Mouse (Mus musculus) limb, embryonic 14.5 days (tissue): ENCODE results near the gene Snx4. TPM values are rescaled to one million over a fixed set of nuclear protein-coding genes. Genes with fewer than 3 reads are reported as not detected.

Source experiments
- ATAC-seq: fragments of 200-750 bp; cut with Nextera tagmentation; 2 replicates; pipeline ENCODE4 v1.8.0; 2017; ENCODE audit warnings: low read depth, moderate number of reproducible peaks, moderate TSS enrichment; ENCODE audit not compliant: low FRiP score
- DNase-seq: peaks from one replicate; pipeline ENCODE4 v3.0.0-alpha.2; 2015; ENCODE audit warnings: low spot score
- H3K27ac ChIP-seq: fragments of 300-500 bp; sonication (generic); replicated peaks from 2 replicates; pipeline ENCODE4 v1.5.1; 2014; ENCODE audit warnings: low read depth, mild to moderate bottlenecking, low read length, moderate library complexity, mixed read lengths
- H3K27me3 ChIP-seq: fragments of 300-500 bp; sonication (generic); 2 replicates; pipeline ENCODE4 v1.6.1; 2014; ENCODE audit warnings: low read length, mixed read lengths; ENCODE audit not compliant: control insufficient read depth, insufficient read depth
- H3K36me3 ChIP-seq: fragments of 300-500 bp; sonication (generic); 2 replicates; pipeline ENCODE4 v1.6.1; 2014; ENCODE audit warnings: mild to moderate bottlenecking, low read length, moderate library complexity, mixed read lengths; ENCODE audit not compliant: control insufficient read depth, insufficient read depth
- H3K4me1 ChIP-seq: fragments of 300-500 bp; sonication (generic); 2 replicates; pipeline ENCODE4 v1.6.1; 2014; ENCODE audit warnings: antibody characterized with exemption, low read length, mixed read lengths; ENCODE audit not compliant: control insufficient read depth, insufficient read depth
- H3K4me2 ChIP-seq: fragments of 300-500 bp; sonication (generic); replicated peaks from 2 replicates; pipeline ENCODE4 v1.6.1; 2014; ENCODE audit warnings: low read depth, mild to moderate bottlenecking, low read length, moderate library complexity; ENCODE audit not compliant: severe bottlenecking
- H3K4me3 ChIP-seq: fragments of 300-500 bp; sonication (generic); replicated peaks from 2 replicates; pipeline ENCODE4 v1.5.1; 2014; ENCODE audit warnings: low read length
- H3K9ac ChIP-seq: fragments of 300-500 bp; sonication (generic); 2 replicates; pipeline ENCODE4 v1.6.1; 2014; ENCODE audit warnings: mild to moderate bottlenecking, low read depth, low read length, moderate library complexity; ENCODE audit not compliant: severe bottlenecking
- H3K9me3 ChIP-seq: fragments of 300-500 bp; sonication (generic); 2 replicates; pipeline ENCODE4 v1.6.1; 2016; ENCODE audit warnings: low read length; ENCODE audit not compliant: control insufficient read depth
- POLR2A ChIP-seq: fragments of 200-500 bp; IDR thresholded peaks from 2 replicates; pipeline ENCODE4 v1.8.0; 2012; ENCODE audit warnings: inconsistent platforms, mild to moderate bottlenecking, moderate library complexity, borderline replicate concordance; ENCODE audit not compliant: insufficient read depth, insufficient read length; ENCODE audit errors: extremely low read depth
- WGBS: fragments of 180-500 bp; shearing (Covaris S2); extraction: QIAGEN DNeasy Blood & Tissue Kit; methylation state at CpG from one replicate; pipeline ENCODE4 v1.1.7; 2014; 5-methylcytosine and 5-hydroxymethylcytosine counted together
- polyA plus RNA-seq, 2 experiments: library from polyadenylated mRNA; depleted of rRNA in 1 of 2; stranded (reverse) in 1 of 2; unstranded in 1 of 2; fragments of >200 nt; fragmentation: Nextera tagmentation in 1 of 2; extraction: Ambion mirVana in 1 of 2; gene quantifications; 2 replicates each; pipeline versions ENCODE4 v1.2.1 to v1.2.3; 2012 to 2014

Gene Snx4
- polyA plus RNA-seq, 2 experiments: 43.0 to 96.6 TPM

- ATAC-seq (no peak), DNase-seq (no peak)
- WGBS: 95% methylated on average over 3 of the region's 3 CpGs
- Histone ChIP-seq H3K36me3 (peaks cover 19% of the 10 kb centered on the region), H3K27ac (no peak overlapping the region), H3K4me3 (no peak overlapping the region), H3K27me3 (no peaks in the 10 kb centered on the region), H3K9ac (no peak overlapping the region), H3K4me1 (no peaks in the 10 kb centered on the region), H3K9me3 (no peaks in the 10 kb centered on the region), H3K4me2 (no peak overlapping the region)
- no peak for TF ChIP-seq POLR2A
These were observed 8.6 kb downstream of the Snx4 start for GRCm38 (mm10) chr16:33259824-33260223.

GRCm38 (mm10) chr16:33260825-33261224, 9.6 kb downstream of the Snx4 start:
- Histone ChIP-seq H3K27ac (no peak overlapping the region), H3K4me3 (no peak overlapping the region), H3K9me3 (no peaks in the 10 kb centered on the region), H3K27me3 (no peaks in the 10 kb centered on the region), H3K9ac (no peak overlapping the region), H3K4me1 (no peaks in the 10 kb centered on the region), H3K4me2 (no peak overlapping the region), H3K36me3 (peaks cover 29% of the 10 kb centered on the region)
- DNase-seq: no peak
- ATAC-seq: no peak
- 92% methylated on average over 8 of the region's 8 CpGs for WGBS
- no peak for TF ChIP-seq POLR2A

- Histone ChIP-seq H3K9ac (no peak overlapping the region), H3K27ac (no peak overlapping the region), H3K4me3 (no peak overlapping the region), H3K27me3 (no peaks in the 10 kb centered on the region), H3K4me2 (no peak overlapping the region), H3K36me3 (peaks cover 37% of the 10 kb centered on the region), H3K9me3 (no peaks in the 10 kb centered on the region), H3K4me1 (no peaks in the 10 kb centered on the region)
- DNase-seq (no peak), ATAC-seq (no peak)
- 70% methylated on average over 2 of the region's 2 CpGs for WGBS
- TF ChIP-seq POLR2A: no peak
These were observed 10.4 kb downstream of the Snx4 start for GRCm38 (mm10) chr16:33261584-33262061.

- Histone ChIP-seq H3K4me2 (no peak overlapping the region), H3K4me3 (no peak overlapping the region), H3K36me3 (peaks cover 42% of the 10 kb centered on the region), H3K27me3 (no peaks in the 10 kb centered on the region), H3K4me1 (no peaks in the 10 kb centered on the region), H3K9me3 (no peaks in the 10 kb centered on the region), H3K9ac (no peak overlapping the region), H3K27ac (no peak overlapping the region)
- DNase-seq (no peak), ATAC-seq (no peak)
- no peak for TF ChIP-seq POLR2A
- 83% methylated on average over 1 of the region's 1 CpGs for WGBS
These were observed 10.9 kb downstream of the Snx4 start for GRCm38 (mm10) chr16:33262096-33262495.

- WGBS: 88% methylated on average over 9 of the region's 9 CpGs
- ATAC-seq (no peak), DNase-seq (no peak)
- Histone ChIP-seq H3K9ac (no peak overlapping the region), H3K9me3 (no peaks in the 10 kb centered on the region), H3K27me3 (no peaks in the 10 kb centered on the region), H3K4me1 (no peaks in the 10 kb centered on the region), H3K36me3 (peaks cover 75% of the 10 kb centered on the region), H3K4me2 (no peak overlapping the region), H3K27ac (no peak overlapping the region), H3K4me3 (no peak overlapping the region)
- no peak for TF ChIP-seq POLR2A
These were observed 16.5 kb downstream of the Snx4 start for GRCm38 (mm10) chr16:33267616-33268253.
